Mouse (Mus musculus): ENCODE measurements around the gene Hist1h2bc.

Hist1h2bc gene

DNA sequence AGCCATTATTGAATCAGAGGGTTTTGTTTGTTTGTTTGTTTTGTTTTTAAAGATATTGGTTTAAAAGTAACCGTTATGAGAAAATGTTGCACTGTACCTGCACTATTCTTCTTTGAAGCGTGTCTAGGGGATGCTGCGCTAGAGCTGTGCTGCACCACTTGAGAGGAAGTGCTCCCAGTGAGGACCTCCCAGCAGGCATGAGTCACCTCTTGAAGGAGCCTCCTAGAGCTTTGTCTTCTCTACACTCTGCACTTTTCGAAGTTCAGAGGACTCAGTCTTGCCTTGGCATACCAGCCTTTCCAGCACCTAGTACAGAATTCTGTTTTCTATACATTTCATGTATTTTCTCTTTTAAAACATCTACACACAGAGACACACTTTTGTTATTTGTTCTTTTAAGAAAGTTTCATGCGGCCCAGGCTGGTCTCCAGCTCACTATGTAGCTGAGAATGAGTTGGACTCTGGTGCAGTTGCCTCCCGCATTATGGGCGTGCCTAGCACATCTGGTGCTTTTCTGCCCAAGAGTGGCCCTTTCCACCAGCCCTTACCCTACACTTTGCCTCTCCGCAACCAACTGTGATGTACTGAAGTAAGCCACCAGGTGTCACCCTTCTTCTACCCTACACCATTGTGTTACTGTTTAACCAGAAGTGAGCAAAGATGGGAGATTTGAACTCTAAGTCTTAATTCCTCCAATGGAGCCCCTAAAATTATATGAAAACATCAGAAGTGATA lies 17.0 kb downstream of the Hist1h2bc start:
- peak; percentile 97 for DNase-seq

GRCm38 (mm10) chr13:23702220-23702619 lies 18.2 kb downstream of the Hist1h2bc start:
- peak; percentile 54 for DNase-seq

DNA sequence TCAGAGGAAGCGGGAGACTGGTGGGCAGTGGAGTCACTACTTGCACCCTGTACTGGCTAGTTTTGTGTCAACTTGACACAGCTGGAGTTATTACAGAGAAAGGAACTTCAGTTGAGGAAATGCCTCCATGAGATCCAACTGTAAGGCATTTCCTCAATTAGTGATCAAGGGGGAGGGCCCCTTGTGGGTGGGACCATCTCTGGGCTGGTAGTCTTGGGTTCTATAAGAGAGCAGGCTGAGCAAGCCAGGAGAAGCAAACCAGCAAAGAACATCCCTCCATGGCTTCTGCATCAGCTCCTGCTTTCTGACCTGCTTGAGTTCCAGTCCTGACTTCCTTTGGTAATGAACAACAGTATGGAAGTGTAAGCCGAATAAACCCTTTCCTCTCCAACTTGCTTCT lies 18.8 kb downstream of the Hist1h2bc start:
- DNase-seq: peak; percentile 92

GRCm38 (mm10) chr13:23705751-23706356 lies 21.9 kb downstream of the Hist1h2bc start:
- peak; percentile 93 for DNase-seq

DNA sequence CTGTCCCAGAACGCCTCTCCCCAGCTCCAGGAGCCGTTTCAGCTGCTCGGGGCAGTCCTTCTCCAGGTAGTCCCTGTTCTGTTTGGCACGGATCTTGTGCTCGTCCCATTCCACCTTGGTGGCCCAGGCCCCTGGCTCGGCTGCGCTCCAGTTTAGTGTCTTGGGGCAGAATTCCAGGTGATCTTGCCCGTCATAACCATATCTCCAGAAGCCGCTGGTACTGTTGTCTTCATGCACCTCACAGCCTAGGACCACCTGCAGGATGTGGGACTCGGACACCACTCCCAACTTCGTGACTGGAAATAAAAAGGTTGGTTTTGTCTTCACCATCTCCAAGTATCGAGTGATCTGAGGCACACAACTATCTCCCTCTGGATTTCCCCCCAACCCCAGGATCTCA lies 22.8 kb downstream of the Hist1h2bc start:
- DNase-seq: peak; percentile 87

- DNase-seq: peak; percentile 81
Measured at GRCm38 (mm10) chr13:23708041-23708440, 24.0 kb downstream of the Hist1h2bc start.

DNA sequence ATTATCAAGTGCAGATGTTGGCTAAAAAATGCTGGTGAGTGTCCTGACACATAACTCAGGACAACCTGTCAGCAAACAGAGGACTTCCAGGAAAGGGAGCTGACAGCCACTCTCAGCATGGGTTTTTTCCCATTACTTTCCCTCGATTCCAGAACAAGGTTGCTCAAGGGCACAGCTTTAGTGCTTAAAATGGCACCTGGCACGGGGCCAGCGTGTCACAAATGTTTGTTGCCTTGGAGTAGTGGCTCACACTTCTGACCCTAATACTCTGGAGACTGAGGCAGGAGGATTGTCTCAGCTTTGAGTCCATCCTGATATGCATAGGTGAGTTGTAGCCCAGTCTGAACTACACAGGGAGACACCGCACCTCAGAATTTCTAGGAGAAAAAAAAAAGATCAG lies 24.7 kb downstream of the Hist1h2bc start:
- peak; percentile 81 for DNase-seq

DNA sequence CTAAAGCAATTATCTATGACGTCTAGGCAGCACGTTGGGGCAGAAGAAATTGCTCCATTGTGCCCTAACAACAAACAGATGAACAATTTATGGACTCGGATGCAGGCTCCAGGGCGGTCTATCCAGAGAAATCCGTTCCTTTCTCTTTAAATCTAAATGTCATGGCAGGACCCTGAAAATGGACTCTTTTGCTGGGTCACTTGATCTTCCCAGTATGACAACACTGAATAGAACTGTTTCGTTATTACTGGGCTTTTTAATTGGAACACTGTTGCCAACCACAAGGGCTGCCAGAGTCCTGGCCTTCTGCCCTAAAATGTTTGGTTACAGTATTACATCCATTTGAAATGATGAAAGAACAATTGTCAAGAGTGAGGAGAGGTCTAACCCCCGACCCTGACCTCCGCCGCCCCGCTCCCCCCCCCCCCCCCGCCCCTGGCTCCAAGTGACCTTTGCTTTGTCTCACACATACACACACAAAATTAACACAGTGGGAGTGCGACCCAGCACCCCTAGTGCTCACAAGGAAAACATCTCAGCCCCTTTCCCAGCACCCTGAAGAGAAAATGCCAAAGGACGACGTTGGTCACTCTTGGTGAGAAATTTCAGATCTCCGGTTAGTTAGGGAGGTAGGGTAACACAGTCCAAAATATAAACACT lies 25.8 kb downstream of the Hist1h2bc start:
- DNase-seq: peak; percentile 85

DNA sequence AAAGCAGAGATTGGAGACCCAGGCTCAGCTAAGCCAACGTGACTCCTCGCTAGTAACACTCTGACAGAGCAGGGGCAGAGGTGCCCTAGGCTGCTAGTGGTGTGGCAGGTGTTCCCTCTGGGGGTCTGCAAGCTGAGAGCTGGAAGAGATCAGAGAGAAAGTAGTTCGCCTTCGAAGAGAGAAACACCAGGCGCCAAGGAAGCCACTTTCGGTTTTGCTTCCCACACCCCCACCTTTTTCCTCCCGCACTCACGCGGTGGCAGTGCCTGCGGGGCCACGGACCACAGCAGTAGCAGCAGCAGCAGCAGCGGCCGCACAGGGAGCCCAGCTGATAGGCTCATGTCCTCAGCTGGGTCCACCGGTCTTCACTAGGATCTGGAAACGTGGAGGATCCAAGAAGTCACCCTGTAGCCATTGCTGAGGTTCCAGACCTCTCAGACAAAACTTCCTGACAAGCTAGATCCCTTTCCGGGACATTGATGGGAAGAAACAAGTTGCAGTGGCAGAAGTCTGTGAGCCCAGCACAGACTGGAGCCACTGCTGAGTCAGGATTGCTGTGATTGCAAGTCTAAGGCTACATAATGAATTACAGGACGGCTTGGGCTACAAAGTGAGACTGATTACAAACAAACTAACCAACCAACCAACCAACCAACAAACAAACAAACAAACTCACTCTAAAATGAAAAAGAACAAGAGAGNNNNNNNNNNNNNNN lies 26.5 kb downstream of the Hist1h2bc start, which contains the start of gene Hfe:
Gene Hfe, minus strand, starts transcription at position 481 of the 716 bp plus-strand sequence.
- peak; percentile 98 for DNase-seq

DNA sequence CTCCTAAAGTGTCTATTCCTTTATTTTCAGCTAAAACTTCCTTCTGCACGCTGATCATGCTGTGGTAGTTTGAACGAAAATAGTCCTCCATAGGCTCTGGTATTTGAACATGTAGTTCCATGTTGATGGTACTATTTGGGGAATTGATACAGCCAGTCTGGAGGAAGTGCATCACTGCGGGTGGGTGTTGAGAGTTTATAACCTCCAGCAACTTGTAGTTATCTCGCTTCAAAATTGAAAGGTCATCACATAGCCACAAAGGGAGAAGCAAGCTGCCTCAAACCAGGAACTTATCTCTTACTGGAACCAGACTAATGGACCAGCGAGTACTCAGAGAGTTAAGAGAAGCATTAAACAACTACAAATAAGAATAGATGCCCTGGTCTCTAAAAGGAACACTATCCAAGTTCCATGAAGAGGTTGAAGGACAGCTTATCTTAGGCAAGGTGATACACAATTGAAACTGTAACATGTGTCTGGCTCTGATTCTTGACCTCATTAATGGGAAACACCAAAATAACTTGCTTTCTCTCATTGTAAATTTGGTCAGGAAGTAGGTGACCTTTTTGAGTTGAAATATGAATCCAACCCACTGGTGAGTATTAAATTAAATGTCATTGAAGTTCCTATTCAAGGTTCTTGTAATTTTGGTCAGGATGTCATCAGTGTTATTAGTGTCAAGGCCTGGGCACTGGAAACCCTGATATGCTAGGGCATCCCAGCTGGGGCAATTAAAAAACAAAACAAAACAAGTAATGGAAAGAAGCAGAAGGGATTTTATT lies 32.5 kb downstream of the Hist1h2bc start:
- DNase-seq: peak; percentile 90

- peak; percentile 84 for DNase-seq
Measured at GRCm38 (mm10) chr13:23717176-23717575, 33.2 kb downstream of the Hist1h2bc start.

DNA sequence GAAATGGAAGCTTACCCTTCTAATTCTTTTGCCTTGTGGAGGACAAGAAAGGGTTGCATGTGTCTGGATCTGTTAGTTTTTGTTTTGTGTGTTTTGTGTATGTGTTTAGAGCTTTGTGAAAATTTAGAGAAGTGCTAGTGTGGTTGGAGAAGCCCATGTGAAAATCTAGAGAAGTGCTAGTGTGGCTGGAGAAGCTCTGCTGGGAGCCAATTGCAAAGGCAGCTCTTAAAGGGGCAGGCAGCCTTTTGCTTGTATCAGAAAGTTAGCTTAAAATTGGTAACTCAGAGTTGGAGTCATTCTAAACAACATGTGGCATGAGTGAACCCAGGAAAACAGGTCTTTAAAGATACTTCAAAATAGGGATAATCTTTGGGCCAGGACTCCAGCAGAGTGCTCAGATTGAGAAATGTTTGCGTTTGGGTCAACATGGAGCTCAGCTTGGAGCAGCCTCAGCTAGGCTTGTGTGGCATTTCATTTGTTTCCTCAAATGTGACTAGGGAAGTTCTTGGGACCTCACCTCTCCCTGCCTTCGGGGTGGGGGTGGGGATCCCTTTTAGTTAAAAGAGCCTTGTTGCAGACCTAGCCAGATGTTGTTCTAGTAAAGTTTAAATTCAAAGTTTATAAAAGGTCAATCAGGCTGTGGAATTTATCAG lies 33.7 kb downstream of the Hist1h2bc start:
- peak; percentile 86 for DNase-seq

DNA sequence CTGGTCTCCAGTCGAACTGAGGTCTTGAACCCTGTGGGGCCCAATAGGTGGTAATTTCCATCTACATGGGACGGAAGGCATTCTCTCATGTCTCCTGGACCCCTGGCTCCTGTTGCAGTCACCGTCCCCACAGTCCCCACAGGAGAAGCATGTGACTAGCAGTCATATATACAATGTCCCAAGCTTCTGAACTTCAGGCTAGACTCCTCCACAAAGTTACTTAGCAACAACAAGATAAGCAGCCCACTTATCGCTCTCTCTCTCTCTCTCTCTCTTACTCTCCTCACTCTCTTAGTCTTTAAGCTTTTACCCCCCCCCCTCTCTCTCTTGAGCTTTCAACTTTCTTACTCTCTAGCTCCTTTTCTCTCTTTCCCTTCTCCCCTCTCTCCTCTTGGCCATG lies 40.2 kb downstream of the Hist1h2bc start:
- DNase-seq: no peak

GRCm38 (mm10) chr13:23725213-23725612 lies 41.2 kb downstream of the Hist1h2bc start:
- peak; percentile 50 for DNase-seq

DNA sequence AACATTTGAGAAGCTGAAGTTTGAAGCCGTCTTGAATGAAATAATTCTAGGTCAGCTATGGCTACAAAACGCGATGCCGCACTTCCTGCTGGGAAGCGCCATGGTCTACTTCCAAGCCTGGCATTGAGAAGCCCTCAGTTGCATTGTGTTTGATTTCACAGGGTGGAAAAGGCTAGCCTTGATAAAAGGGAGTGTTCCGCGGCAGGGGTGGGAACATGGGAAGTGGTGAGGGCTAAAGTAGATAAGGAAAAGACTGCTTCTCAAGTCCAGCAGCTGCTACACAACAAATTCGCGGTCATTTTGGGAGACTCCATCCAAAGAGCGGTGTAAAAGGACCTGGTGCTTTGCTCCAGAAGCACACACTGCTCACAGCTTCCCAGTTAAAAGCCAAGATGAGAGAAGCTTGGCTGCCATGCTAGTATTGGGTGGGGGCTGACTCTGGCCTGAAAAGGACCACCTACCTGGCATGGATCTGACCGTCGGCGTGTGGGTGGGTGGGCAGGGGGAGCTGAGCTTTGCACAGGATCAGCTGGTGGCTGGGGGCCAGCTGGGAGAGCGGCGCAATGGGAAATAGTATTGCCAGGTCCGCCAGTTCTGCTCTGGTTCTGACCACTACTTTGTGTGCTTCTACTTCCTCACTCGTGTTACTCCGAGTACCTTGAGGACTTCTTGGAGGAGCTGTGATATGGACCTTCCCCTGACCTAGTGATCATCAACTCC lies 44.6 kb downstream of the Hist1h2bc start:
- peak; percentile 91 for DNase-seq

- peak; percentile 96 for DNase-seq
Measured at GRCm38 (mm10) chr13:23729192-23729525, 45.2 kb downstream of the Hist1h2bc start.

DNA sequence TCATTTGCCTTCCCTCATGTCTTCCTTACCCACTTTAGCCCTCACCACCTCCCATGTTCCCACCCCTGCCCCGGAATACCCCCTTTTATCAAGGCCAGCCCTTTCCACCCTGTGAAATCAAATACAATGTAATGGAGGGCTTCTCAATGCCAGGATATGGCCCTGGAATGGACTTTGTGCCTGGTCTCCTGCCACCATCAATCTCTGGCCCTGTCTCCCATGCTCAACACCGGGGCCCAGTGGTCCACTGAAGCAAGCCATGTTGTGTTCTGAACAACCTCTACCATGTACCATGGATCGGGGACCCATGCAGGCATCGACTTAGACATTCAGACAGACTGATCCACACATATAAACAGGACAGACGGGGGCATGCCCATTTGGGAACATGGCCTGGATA lies 45.7 kb downstream of the Hist1h2bc start:
- peak; percentile 87 for DNase-seq

- DNase-seq: peak; percentile 93
Measured at GRCm38 (mm10) chr13:23730479-23730878, 46.5 kb downstream of the Hist1h2bc start.

DNA sequence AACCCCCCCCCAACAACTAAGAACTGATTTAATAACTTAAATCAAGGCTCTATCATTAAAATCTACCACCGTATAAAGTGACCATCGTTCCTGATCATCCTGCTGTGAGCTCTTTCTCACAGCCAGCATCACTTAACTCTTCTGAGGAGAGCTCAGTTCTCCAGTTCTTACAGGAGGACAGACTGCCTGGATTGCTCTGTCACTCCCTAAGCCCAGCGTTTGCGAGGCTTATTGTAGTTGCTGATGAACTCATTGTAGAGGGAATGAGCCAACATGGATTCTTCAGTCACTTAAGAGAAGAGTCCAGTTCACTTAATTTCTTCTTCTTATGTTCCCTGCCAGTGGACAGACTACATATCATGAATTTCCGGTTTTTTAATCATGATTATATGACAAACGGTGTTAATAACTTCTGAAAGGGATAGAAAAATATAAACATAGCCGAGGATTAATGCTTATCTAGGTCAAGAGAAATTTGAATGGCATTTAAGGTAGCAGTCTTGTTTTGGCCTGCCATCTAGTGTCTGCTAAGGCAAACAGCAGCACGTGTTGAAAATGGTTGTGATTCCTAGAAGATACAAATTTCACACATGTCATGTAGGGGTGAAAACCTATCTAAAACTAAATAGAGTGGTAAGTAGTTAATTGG lies 48.3 kb downstream of the Hist1h2bc start:
- DNase-seq: peak; percentile 81

GRCm38 (mm10) chr13:23737091-23737490 lies 53.1 kb downstream of the Hist1h2bc start:
- DNase-seq: peak; percentile 62

- DNase-seq: peak; percentile 87
Measured at GRCm38 (mm10) chr13:23738041-23738440, 54.0 kb downstream of the Hist1h2bc start.
